Mouse (Mus musculus) midbrain, embryonic 15.5 days (tissue): ENCODE measurements around the gene Shank2. TPM values are rescaled to one million over a fixed set of nuclear protein-coding genes. Genes with fewer than 3 reads are reported as not detected.

Source experiments
- ATAC-seq: fragments of 200-750 bp; cut with Nextera tagmentation; replicated peaks from 2 replicates; pipeline ENCODE4 v1.8.0; 2017; ENCODE audit warnings: moderate TSS enrichment
- H3K27ac ChIP-seq: fragments of 300-500 bp; sonication (generic); 2 replicates; pipeline ENCODE4 v1.5.1; 2015; ENCODE audit warnings: mild to moderate bottlenecking, inconsistent platforms
- H3K27me3 ChIP-seq: fragments of 300-500 bp; sonication (generic); replicated peaks from 2 replicates; pipeline ENCODE4 v1.6.1; 2015; ENCODE audit warnings: inconsistent platforms
- H3K36me3 ChIP-seq: fragments of 300-500 bp; sonication (generic); replicated peaks from 2 replicates; pipeline ENCODE4 v1.6.1; 2015; ENCODE audit warnings: inconsistent platforms
- H3K4me1 ChIP-seq: fragments of 300-500 bp; sonication (generic); 2 replicates; pipeline ENCODE4 v1.6.1; 2015; ENCODE audit warnings: inconsistent platforms
- H3K4me2 ChIP-seq: fragments of 300-500 bp; sonication (generic); 2 replicates; pipeline ENCODE4 v1.6.1; 2015; ENCODE audit warnings: inconsistent platforms, mild to moderate bottlenecking, moderate library complexity
- H3K4me3 ChIP-seq: fragments of 300-500 bp; sonication (generic); 2 replicates; pipeline ENCODE4 v1.5.1; 2015; ENCODE audit warnings: mild to moderate bottlenecking, inconsistent platforms
- H3K9ac ChIP-seq: fragments of 300-500 bp; sonication (generic); 2 replicates; pipeline ENCODE4 v1.6.1; 2015; ENCODE audit warnings: mild to moderate bottlenecking, inconsistent platforms
- H3K9me3 ChIP-seq: fragments of 300-500 bp; sonication (generic); 2 replicates; pipeline ENCODE4 v1.6.1; 2016; ENCODE audit warnings: inconsistent platforms
- WGBS: fragments of 180-500 bp; shearing (Covaris S2); methylation state at CpG from one replicate; pipeline ENCODE4 v1.1.7; 2015; ENCODE audit warnings: mixed read lengths; 5-methylcytosine and 5-hydroxymethylcytosine counted together
- microRNA-seq: library from miRNA; unstranded; fragments of <30 nt; microRNA quantifications from one replicate; pipeline ENCODE4, GENCODE M21; 2016
- polyA plus RNA-seq: library from polyadenylated mRNA; unstranded; fragments of >200 nt; fragmentation: Nextera tagmentation; extraction: Ambion mirVana; gene quantifications from 2 replicates; pipeline ENCODE4 v1.2.1, GENCODE M21; 2015

The Shank2 gene
- polyA plus RNA-seq, 1 experiment from 2014 or later: 10.5 TPM

- Histone ChIP-seq H3K4me3 (no peak overlapping the region; the same call in 1 of the 2 replicates), H3K4me2 (peak overlapping the region; percentile 92; the same call in 1 of the 2 replicates), H3K27me3 (no peaks in the 10 kb centered on the region), H3K27ac (no peak overlapping the region), H3K36me3 (peaks cover 9% of the 10 kb centered on the region), H3K4me1 (peaks cover 26% of the 10 kb centered on the region), H3K9me3 (no peaks in the 10 kb centered on the region), H3K9ac (no peak overlapping the region)
- WGBS: 94% methylated on average over 5 of the region's 5 CpGs
- no peak for ATAC-seq
Observed at GRCm38 (mm10) chr7:144468741-144469140, 467.0 kb downstream of the Shank2 start.

- no peak for ATAC-seq
- H3K9me3 ChIP-seq: no peaks in the 10 kb centered on the region
- peak overlapping the region; percentile 96 for H3K4me3 ChIP-seq
- no peak overlapping the region for H3K27ac ChIP-seq
- no peaks in the 10 kb centered on the region for H3K27me3 ChIP-seq
- 0 out of 2 replicates have a peak, but pooled peaks cover 7% of the 10 kb centered on the region for H3K36me3 ChIP-seq
- peak overlapping the region; percentile 92 for H3K4me2 ChIP-seq
- H3K9ac ChIP-seq: peak overlapping the region; percentile 95
- peaks cover 26% of the 10 kb centered on the region for H3K4me1 ChIP-seq
- 16% methylated on average over 4 of the region's 4 CpGs for WGBS
Observed at GRCm38 (mm10) chr7:144469181-144469641, 467.5 kb downstream of the Shank2 start.

GRCm38 (mm10) chr7:144469908-144470544 is 468.3 kb downstream of the Shank2 start:
- H3K36me3 ChIP-seq: 0 out of 2 replicates have a peak, but pooled peaks cover 7% of the 10 kb centered on the region
- peak overlapping the region; percentile 81 for H3K27ac ChIP-seq
- H3K9me3 ChIP-seq: no peaks in the 10 kb centered on the region
- WGBS: 2% methylated on average over 31 of the region's 31 CpGs
- H3K27me3 ChIP-seq: no peaks in the 10 kb centered on the region
- peak overlapping the region; percentile 96 for H3K4me3 ChIP-seq
- H3K9ac ChIP-seq: peak overlapping the region; percentile 95
- peaks cover 26% of the 10 kb centered on the region for H3K4me1 ChIP-seq
- peak; percentile 31 for ATAC-seq
- H3K4me2 ChIP-seq: peak overlapping the region; percentile 92

GRCm38 (mm10) chr7:144470545-144471059 is 468.9 kb downstream of the Shank2 start, which contains the start of gene Cttn:
Gene Cttn (minus strand): TSS chr7:144471009.
- H3K9ac ChIP-seq: peak within 1 kb of the TSS; percentile 95
- no peaks in the 10 kb centered on the region for H3K27me3 ChIP-seq
- peaks cover 26% of the 10 kb centered on the region for H3K4me1 ChIP-seq
- H3K9me3 ChIP-seq: no peaks in the 10 kb centered on the region
- peak within 1 kb of the TSS; percentile 96 for H3K4me3 ChIP-seq
- WGBS: under 1% methylated on average over 30 of the region's 30 CpGs
- peak within 1 kb of the TSS; percentile 81 for H3K27ac ChIP-seq
- peaks cover 5% of the 10 kb centered on the region; the same call in 1 of the 2 replicates for H3K36me3 ChIP-seq
- H3K4me2 ChIP-seq: peak within 1 kb of the TSS; percentile 92
- peak; percentile 97 for ATAC-seq

- peaks cover 5% of the 10 kb centered on the region; the same call in 1 of the 2 replicates for H3K36me3 ChIP-seq
- H3K9me3 ChIP-seq: no peaks in the 10 kb centered on the region
- H3K9ac ChIP-seq: peak overlapping the region; percentile 95
- peak overlapping the region; percentile 81 for H3K27ac ChIP-seq
- H3K4me1 ChIP-seq: peaks cover 26% of the 10 kb centered on the region
- H3K27me3 ChIP-seq: no peaks in the 10 kb centered on the region
- H3K4me2 ChIP-seq: peak overlapping the region; percentile 92
- ATAC-seq: no peak
- H3K4me3 ChIP-seq: peak overlapping the region; percentile 96
- 83% methylated on average over 2 of the region's 2 CpGs for WGBS
Observed at GRCm38 (mm10) chr7:144471103-144471502, 469.4 kb downstream of the Shank2 start.

- no peak overlapping the region for H3K4me2 ChIP-seq
- no peak overlapping the region for H3K9ac ChIP-seq
- H3K27me3 ChIP-seq: no peaks in the 10 kb centered on the region
- H3K4me1 ChIP-seq: peaks cover 19% of the 10 kb centered on the region
- no peak for ATAC-seq
- no peak overlapping the region for H3K27ac ChIP-seq
- no peak overlapping the region for H3K4me3 ChIP-seq
- 72% methylated on average over 4 of the region's 4 CpGs for WGBS
- H3K9me3 ChIP-seq: no peaks in the 10 kb centered on the region
- H3K36me3 ChIP-seq: peaks cover 15% of the 10 kb centered on the region
Observed at GRCm38 (mm10) chr7:144473486-144473885, 471.8 kb downstream of the Shank2 start.

Small RNAs within 50 kb of the gene (microRNA-seq; reads per million reads assigned to microRNA genes)
- gene Mir3105: 7.9 reads per million, percentile 29 among the genes with 10 or more reads in this experiment

Other genes starting within 250 kb of the Shank2 start
- 39.7 and 44.0 TPM in 2 replicates for gene Osbpl5, start 244.9 kb upstream of the Shank2 start, polyA plus RNA-seq
- not detected in 2 replicates for gene Mrgprg, start 234.9 kb upstream of the Shank2 start, polyA plus RNA-seq
- 9.8 and 10.0 TPM in 2 replicates for gene Mrgpre, start 217.4 kb upstream of the Shank2 start, polyA plus RNA-seq
- 6.2 and 7.1 TPM in 2 replicates for gene Nadsyn1, start 179.1 kb upstream of the Shank2 start, polyA plus RNA-seq
- gene Dhcr7, start 178.8 kb upstream of the Shank2 start, polyA plus RNA-seq: 71.6 and 73.6 TPM in 2 replicates
- not detected in 2 replicates for gene Gm498, start 135.1 kb upstream of the Shank2 start, polyA plus RNA-seq